Mouse (Mus musculus) hindbrain, embryonic 12.5 days (tissue): ENCODE results near the gene Cog5. TPM values are rescaled to one million over a fixed set of nuclear protein-coding genes. Genes with fewer than 3 reads are reported as not detected.

Source experiments
- ATAC-seq: fragments of 200-750 bp; cut with Nextera tagmentation; 2 replicates; pipeline ENCODE4 v1.8.0; 2017; ENCODE audit warnings: moderate TSS enrichment; ENCODE audit not compliant: low FRiP score
- H3K27ac ChIP-seq: fragments of 300-500 bp; sonication (generic); 2 replicates; pipeline ENCODE4 v1.5.1; 2016; ENCODE audit warnings: mild to moderate bottlenecking
- H3K27me3 ChIP-seq: fragments of 300-500 bp; sonication (generic); 2 replicates; pipeline ENCODE4 v1.6.1; 2016; ENCODE audit warnings: mild to moderate bottlenecking
- H3K36me3 ChIP-seq: fragments of 300-500 bp; sonication (generic); 2 replicates; pipeline ENCODE4 v1.6.1; 2016; ENCODE audit warnings: mild to moderate bottlenecking
- H3K4me1 ChIP-seq: fragments of 300-500 bp; sonication (generic); 2 replicates; pipeline ENCODE4 v1.6.1; 2016
- H3K4me2 ChIP-seq: fragments of 300-500 bp; sonication (generic); replicated peaks from 2 replicates; pipeline ENCODE4 v1.6.1; 2016; ENCODE audit warnings: mild to moderate bottlenecking
- H3K4me3 ChIP-seq: fragments of 300-500 bp; sonication (generic); 2 replicates; pipeline ENCODE4 v1.5.1; 2016; ENCODE audit warnings: mild to moderate bottlenecking
- H3K9ac ChIP-seq: fragments of 300-500 bp; sonication (generic); 2 replicates; pipeline ENCODE4 v1.6.1; 2016; ENCODE audit warnings: mild to moderate bottlenecking, moderate library complexity
- H3K9me3 ChIP-seq: fragments of 300-500 bp; sonication (generic); replicated peaks from 2 replicates; pipeline ENCODE4 v1.6.1; 2016; ENCODE audit warnings: mild to moderate bottlenecking
- WGBS: fragments of 180-500 bp; shearing (Covaris S2); methylation state at CpG from one replicate; pipeline ENCODE4 v1.1.7; 2016; 5-methylcytosine and 5-hydroxymethylcytosine counted together
- polyA plus RNA-seq: library from polyadenylated mRNA; unstranded; fragments of >200 nt; fragmentation: Nextera tagmentation; extraction: Ambion mirVana; gene quantifications from 2 replicates; pipeline ENCODE4 v1.2.1, GENCODE M21; 2016

Gene Cog5
- polyA plus RNA-seq, 1 experiment from 2014 or later, result 38.1 TPM

- Histone ChIP-seq H3K9ac (peak within 1 kb of the TSS; percentile 55), H3K4me3 (peak within 1 kb of the TSS; percentile 35), H3K9me3 (no peaks in the 10 kb centered on the region), H3K4me2 (peak within 1 kb of the TSS; percentile 47), H3K36me3 (no peaks in the 10 kb centered on the region), H3K27ac (peak within 1 kb of the TSS; percentile 83), H3K4me1 (0 out of 2 replicates have a peak, but pooled peaks cover 6% of the 10 kb centered on the region), H3K27me3 (no peaks in the 10 kb centered on the region)
- peak; percentile 92 for ATAC-seq
- WGBS, result 19% methylated on average over 6 of the region's 6 CpGs
Observed at GRCm38 (mm10) chr12:31713600-31713999, 58.9 kb downstream of the Cog5 start, which contains the start of gene Gpr22. TSS of gene Gpr22 (minus strand) at chr12:31713947.

- Histone ChIP-seq H3K9ac (no peak overlapping the region; the same call in 1 of the 2 replicates), H3K27ac (peak overlapping the region; percentile 83)
Observed at GRCm38 (mm10) chr12:31714070-31714469, 59.4 kb downstream of the Cog5 start.

GRCm38 (mm10) chr12:31719586-31720275 lies 65.1 kb downstream of the Cog5 start:
- H3K4me2 ChIP-seq, result no peak overlapping the region
- WGBS, result 92% methylated on average over 1 of the region's 1 CpGs
- no peaks in the 10 kb centered on the region for H3K4me1 ChIP-seq
- H3K4me3 ChIP-seq, result no peak overlapping the region
- no peak overlapping the region for H3K9ac ChIP-seq
- H3K9me3 ChIP-seq, result no peaks in the 10 kb centered on the region
- H3K27me3 ChIP-seq, result no peaks in the 10 kb centered on the region
- no peaks in the 10 kb centered on the region for H3K36me3 ChIP-seq
- no peak for ATAC-seq
- no peak overlapping the region for H3K27ac ChIP-seq

More at GRCm38 (mm10) chr12:31714070-31714469, 59.4 kb downstream of the Cog5 start:
- ATAC-seq, result no peak
- peak overlapping the region; percentile 35 for H3K4me3 ChIP-seq
- H3K36me3 ChIP-seq, result no peaks in the 10 kb centered on the region
- WGBS, result 86% methylated on average over 3 of the region's 3 CpGs
- H3K4me2 ChIP-seq, result peak overlapping the region; percentile 31
- 0 out of 2 replicates have a peak, but pooled peaks cover 6% of the 10 kb centered on the region for H3K4me1 ChIP-seq
- H3K27me3 ChIP-seq, result no peaks in the 10 kb centered on the region
- H3K9me3 ChIP-seq, result no peaks in the 10 kb centered on the region

GRCm38 (mm10) chr12:31724576-31724975 lies 69.9 kb downstream of the Cog5 start:
- Histone ChIP-seq H3K36me3 (no peaks in the 10 kb centered on the region), H3K9me3 (no peaks in the 10 kb centered on the region), H3K27ac (no peak overlapping the region), H3K4me1 (peaks cover 3% of the 10 kb centered on the region; the same call in 1 of the 2 replicates), H3K4me3 (no peak overlapping the region), H3K9ac (no peak overlapping the region), H3K27me3 (no peaks in the 10 kb centered on the region), H3K4me2 (no peak overlapping the region)
- WGBS, result 87% methylated on average over 3 of the region's 3 CpGs
- no peak for ATAC-seq

- Histone ChIP-seq H3K36me3 (no peaks in the 10 kb centered on the region), H3K27me3 (no peaks in the 10 kb centered on the region), H3K4me3 (no peak overlapping the region), H3K9me3 (no peaks in the 10 kb centered on the region), H3K4me1 (peaks cover 3% of the 10 kb centered on the region; the same call in 1 of the 2 replicates), H3K27ac (no peak overlapping the region), H3K9ac (no peak overlapping the region), H3K4me2 (no peak overlapping the region)
- 92% methylated on average over 12 of the region's 12 CpGs for WGBS
- ATAC-seq, result no peak
Observed at GRCm38 (mm10) chr12:31725511-31726275, 71.0 kb downstream of the Cog5 start.

- Histone ChIP-seq H3K27me3 (no peaks in the 10 kb centered on the region), H3K36me3 (no peaks in the 10 kb centered on the region), H3K27ac (no peak overlapping the region), H3K9ac (no peak overlapping the region), H3K4me3 (no peak overlapping the region), H3K9me3 (no peaks in the 10 kb centered on the region), H3K4me2 (no peak overlapping the region), H3K4me1 (peaks cover 3% of the 10 kb centered on the region; the same call in 1 of the 2 replicates)
- ATAC-seq, result no peak
- WGBS, result 46% methylated on average over 1 of the region's 1 CpGs
Observed at GRCm38 (mm10) chr12:31726707-31727106, 72.0 kb downstream of the Cog5 start.

- Histone ChIP-seq H3K9me3 (no peaks in the 10 kb centered on the region), H3K4me1 (peaks cover 5% of the 10 kb centered on the region; the same call in 1 of the 2 replicates), H3K27me3 (no peaks in the 10 kb centered on the region), H3K4me3 (no peak overlapping the region), H3K36me3 (no peaks in the 10 kb centered on the region), H3K4me2 (no peak overlapping the region), H3K27ac (no peak overlapping the region), H3K9ac (no peak overlapping the region)
- no peak for ATAC-seq
- 95% methylated on average over 1 of the region's 1 CpGs for WGBS
Observed at GRCm38 (mm10) chr12:31730126-31730525, 75.5 kb downstream of the Cog5 start.

GRCm38 (mm10) chr12:31734616-31735015 lies 79.9 kb downstream of the Cog5 start:
- Histone ChIP-seq H3K36me3 (no peaks in the 10 kb centered on the region), H3K4me2 (no peak overlapping the region), H3K4me3 (no peak overlapping the region), H3K27ac (no peak overlapping the region), H3K9ac (no peak overlapping the region), H3K27me3 (no peaks in the 10 kb centered on the region), H3K9me3 (no peaks in the 10 kb centered on the region), H3K4me1 (0 out of 2 replicates have a peak, but pooled peaks cover 2% of the 10 kb centered on the region)
- 91% methylated on average over 2 of the region's 2 CpGs for WGBS
- ATAC-seq, result no peak

GRCm38 (mm10) chr12:31747301-31747700 lies 92.6 kb downstream of the Cog5 start:
- no peak overlapping the region for H3K4me2 ChIP-seq
- H3K9ac ChIP-seq, result no peak overlapping the region
- H3K4me3 ChIP-seq, result no peak overlapping the region
- WGBS, result 83% methylated on average over 8 of the region's 8 CpGs
- H3K27me3 ChIP-seq, result no peaks in the 10 kb centered on the region
- no peak overlapping the region for H3K27ac ChIP-seq
- no peaks in the 10 kb centered on the region for H3K4me1 ChIP-seq
- ATAC-seq, result no peak
- 0 out of 2 replicates have a peak, but pooled peaks cover 4% of the 10 kb centered on the region for H3K36me3 ChIP-seq
- no peaks in the 10 kb centered on the region for H3K9me3 ChIP-seq

GRCm38 (mm10) chr12:31749846-31750245 lies 95.2 kb downstream of the Cog5 start:
- no peak overlapping the region for H3K4me3 ChIP-seq
- H3K27me3 ChIP-seq, result no peaks in the 10 kb centered on the region
- no peak for ATAC-seq
- H3K36me3 ChIP-seq, result no peaks in the 10 kb centered on the region
- WGBS, result 94% methylated on average over 4 of the region's 4 CpGs
- H3K9ac ChIP-seq, result no peak overlapping the region
- no peak overlapping the region for H3K27ac ChIP-seq
- no peak overlapping the region for H3K4me2 ChIP-seq
- H3K4me1 ChIP-seq, result no peaks in the 10 kb centered on the region
- no peaks in the 10 kb centered on the region for H3K9me3 ChIP-seq

- Histone ChIP-seq H3K4me3 (no peak overlapping the region), H3K4me2 (no peak overlapping the region), H3K9me3 (no peaks in the 10 kb centered on the region), H3K27me3 (no peaks in the 10 kb centered on the region), H3K36me3 (no peaks in the 10 kb centered on the region), H3K4me1 (no peaks in the 10 kb centered on the region), H3K27ac (no peak overlapping the region), H3K9ac (no peak overlapping the region)
- ATAC-seq, result no peak
- 81% methylated on average over 2 of the region's 2 CpGs for WGBS
Observed at GRCm38 (mm10) chr12:31754465-31754864, 99.8 kb downstream of the Cog5 start.

GRCm38 (mm10) chr12:31755885-31756755 lies 101.5 kb downstream of the Cog5 start:
- Histone ChIP-seq H3K4me3 (no peak overlapping the region), H3K27me3 (no peaks in the 10 kb centered on the region), H3K9ac (no peak overlapping the region), H3K4me1 (no peaks in the 10 kb centered on the region), H3K4me2 (no peak overlapping the region), H3K36me3 (no peaks in the 10 kb centered on the region), H3K9me3 (no peaks in the 10 kb centered on the region), H3K27ac (no peak overlapping the region)
- no peak for ATAC-seq
- 71% methylated on average over 2 of the region's 2 CpGs for WGBS
